ENCODE assay signal across 8 mouse cellular contexts in genomic region chrX:137570321-137571195, GRCm38 (mm10). TPM values are rescaled to one million over a fixed set of nuclear protein-coding genes. Genes with fewer than 3 reads are reported as not detected.
DNase-seq lines count a peak whose midpoint lies in the region; ATAC-seq lines count a peak whose summit lies in the region.

TSS of gene Il1rapl2 (plus strand) at chrX:137570608.

- WGBS in midbrain, embryonic 14.5 days, result 16% methylated on average over 45 of the region's 47 CpGs

- H3K9me3 ChIP-seq in midbrain, embryonic 14.5 days (ENCODE audit: control insufficient read depth, low read length), result no peaks in the 10 kb centered on the region

- H3K9ac ChIP-seq in midbrain, embryonic 14.5 days (replicated peaks; ENCODE audit: low read length), result no peak within 1 kb of the TSS; the same call in 1 of the 2 replicates

- no peaks in the 10 kb centered on the region for H3K36me3 ChIP-seq in midbrain, embryonic 14.5 days (ENCODE audit: control insufficient read depth, insufficient read depth, low read length)

- H3K27me3 ChIP-seq in midbrain, embryonic 14.5 days (ENCODE audit: control insufficient read depth, insufficient read depth, low read length), result peaks cover 14% of the 10 kb centered on the region; the same call in 1 of the 2 replicates

- H3K4me1 ChIP-seq in midbrain, embryonic 14.5 days (ENCODE audit: control insufficient read depth, insufficient read depth, low read length), result no peaks in the 10 kb centered on the region

- peak; percentile 63 for ATAC-seq in frontal cortex, adult (ENCODE audit: low TSS enrichment)
- peak; percentile 52 to 66; a peak in 3 of 4 replicates for ATAC-seq in hematopoietic stem cell, adult 5-6 weeks (replicated peaks in 1 of 2; ENCODE audit: insufficient read depth in 1 of 2, low FRiP score in 2 of 2, low TSS enrichment in 1 of 2, low read depth in 1 of 2, poor library complexity in 2 of 2, severe bottlenecking in 2 of 2)
- ATAC-seq in midbrain, embryonic 14.5 days (ENCODE audit: low FRiP score, low TSS enrichment), result peak; percentile 80
- ATAC-seq in granulocyte monocyte progenitor cell, adult 5-6 weeks (replicated peaks; ENCODE audit: poor library complexity, severe bottlenecking), result no peak; the same call in 1 of the 2 replicates
- no peak for ATAC-seq in CD4-positive, CD25-positive, alpha-beta regulatory T cell, adult 4 months

- peak within 1 kb of the TSS; percentile 69 for H3K4me2 ChIP-seq in midbrain, embryonic 14.5 days (ENCODE audit: low read length)

- DNase-seq in frontal cortex, postnatal 25 days (ENCODE audit: low spot score in 2 of 2), result no peak
- peak; percentile 7 for DNase-seq in ovary, postnatal 36 days (ENCODE audit: low spot score)
- no peak for DNase-seq in ovary, postnatal 10 days (ENCODE audit: low spot score)
- DNase-seq in midbrain, embryonic 14.5 days, result peak; percentile 76

- no peak within 1 kb of the TSS for H3K27ac ChIP-seq in midbrain, embryonic 14.5 days (replicated peaks; ENCODE audit: low read depth, low read length)

- H3K4me3 ChIP-seq in midbrain, embryonic 14.5 days (replicated peaks; ENCODE audit: low read depth, low read length), result peak within 1 kb of the TSS; percentile 42

RNA-seq across cellular contexts. Expression of gene Il1rapl2, which starts in this region (rescaled TPM):
- total RNA-seq in hematopoietic stem cell, adult 5-6 weeks (2017), result 1.4 and 1.7 TPM in 2 replicates
- polyA plus RNA-seq in midbrain, embryonic 14.5 days (2014; fragmentation: Nextera tagmentation; extraction: Ambion mirVana), result 3.6 and 4.2 TPM in 2 replicates
- total RNA-seq in granulocyte monocyte progenitor cell, adult 5-6 weeks (2014; fragmentation: Nextera tagmentation), result not detected in 2 replicates
- total RNA-seq in granulocyte monocyte progenitor cell, adult 5-6 weeks (2017), result not detected in 2 replicates
- under 1 TPM in 1 of 2 experiments, not detected in 1; 0.20 TPM for polyA plus RNA-seq in CD4-positive, CD25-positive, alpha-beta regulatory T cell, adult 4 months (2017; shearing (Covaris generic))

Comparison
In these comparisons a context has a peak if more than half of its experiments do, and no peak if none do; other contexts are left out.
1. DNase-seq: peak in ovary, postnatal 36 days (single experiment) and midbrain, embryonic 14.5 days (single experiment); none in frontal cortex, postnatal 25 days (0 of 2) and ovary, postnatal 10 days (single experiment).
2. ATAC-seq: peak in frontal cortex, adult (single experiment), hematopoietic stem cell, adult 5-6 weeks (2 of 2) and midbrain, embryonic 14.5 days (single experiment); none in granulocyte monocyte progenitor cell, adult 5-6 weeks (single experiment) and CD4-positive, CD25-positive, alpha-beta regulatory T cell, adult 4 months (single experiment).